Mouse (Mus musculus): ENCODE results near the gene Tcn2.
"Not testable (repeated sequence)": the region's sequence is repeated elsewhere in the genome, so short reads cannot be mapped to it uniquely, and the experiment has no call there.

Gene Tcn2

DNA sequence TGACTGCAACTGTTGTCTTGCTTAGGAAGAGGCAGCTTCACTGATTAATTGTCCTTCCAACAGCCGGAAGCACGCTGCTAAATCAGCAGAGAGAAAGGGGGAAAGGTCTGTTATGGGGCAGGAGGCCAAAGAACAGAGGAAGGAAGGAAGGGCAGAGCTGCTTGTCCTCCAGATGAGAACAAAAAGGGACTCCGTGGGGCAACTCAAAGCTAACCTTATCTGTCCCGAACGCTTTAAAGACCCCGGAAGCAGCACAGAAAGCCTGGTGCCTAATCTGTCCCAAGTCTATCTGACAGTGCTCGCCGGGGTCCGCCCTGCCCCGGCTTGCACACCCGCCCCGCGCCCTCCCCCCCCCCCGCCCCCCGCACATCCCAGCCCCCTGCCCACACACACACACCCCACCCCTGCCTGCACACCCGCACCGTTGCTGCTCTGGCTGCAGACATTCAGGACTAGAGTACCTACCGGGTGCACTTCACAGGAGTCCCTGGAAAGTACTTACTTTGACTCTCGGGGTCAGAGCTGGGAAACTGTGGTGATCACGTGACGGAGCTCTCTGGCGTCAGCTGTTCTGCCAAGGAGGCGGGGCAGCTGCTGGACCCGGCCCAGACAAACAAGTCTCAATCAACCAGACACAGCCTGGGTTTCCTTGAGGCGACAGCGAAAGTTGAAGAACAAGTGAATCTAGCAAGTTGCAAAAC lies at the start of gene Tcn2:
Tcn2 (minus strand) TSS at position 649 of the 701 bp plus-strand sequence.
- in situ Hi-C loops (cut with MboI, MseI), result no loop called here

DNA sequence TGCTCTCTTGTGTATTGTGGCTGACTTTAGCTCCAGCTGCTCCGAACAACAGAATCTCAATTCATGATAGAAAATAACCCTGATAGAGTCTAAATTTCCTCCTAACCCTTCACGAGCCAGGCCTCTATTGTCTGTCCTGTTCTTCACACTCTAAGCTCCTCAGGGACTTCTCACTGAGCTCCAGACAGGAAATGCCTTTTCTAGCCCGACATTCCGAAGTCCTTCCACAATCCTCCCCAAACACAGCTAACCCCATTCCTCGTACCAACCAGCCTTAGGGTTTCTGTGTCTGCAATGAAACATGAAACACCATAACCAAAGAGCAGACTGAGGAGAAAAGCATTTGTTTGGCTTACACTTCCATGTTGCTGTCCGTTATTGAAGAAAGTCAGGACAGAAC lies 49.6 kb upstream of the Tcn2 start:
- in situ Hi-C loops (cut with MboI, MseI), result no loop called here

DNA sequence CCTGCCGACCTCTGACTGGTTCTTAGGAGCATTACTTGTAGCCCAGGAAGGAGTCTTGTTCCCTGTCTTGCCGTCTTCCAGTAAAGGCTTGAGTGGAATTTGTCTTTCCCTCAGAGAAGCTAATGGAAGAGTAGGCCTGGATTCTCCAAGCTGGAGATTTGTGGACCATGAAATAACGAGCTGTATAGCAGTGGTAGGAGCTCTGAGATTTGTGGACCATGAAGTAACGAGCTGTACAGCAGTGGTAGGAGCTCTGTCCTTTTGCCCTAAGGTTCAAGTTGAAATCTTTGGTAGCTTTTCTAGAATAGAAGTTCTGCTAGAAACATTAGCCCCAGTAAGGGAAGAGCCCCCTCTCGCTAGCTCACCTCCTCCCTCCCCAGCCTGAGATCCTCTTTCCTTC lies 46.5 kb upstream of the Tcn2 start:
- in situ Hi-C loops (cut with MboI, MseI), result no loop called here

DNA sequence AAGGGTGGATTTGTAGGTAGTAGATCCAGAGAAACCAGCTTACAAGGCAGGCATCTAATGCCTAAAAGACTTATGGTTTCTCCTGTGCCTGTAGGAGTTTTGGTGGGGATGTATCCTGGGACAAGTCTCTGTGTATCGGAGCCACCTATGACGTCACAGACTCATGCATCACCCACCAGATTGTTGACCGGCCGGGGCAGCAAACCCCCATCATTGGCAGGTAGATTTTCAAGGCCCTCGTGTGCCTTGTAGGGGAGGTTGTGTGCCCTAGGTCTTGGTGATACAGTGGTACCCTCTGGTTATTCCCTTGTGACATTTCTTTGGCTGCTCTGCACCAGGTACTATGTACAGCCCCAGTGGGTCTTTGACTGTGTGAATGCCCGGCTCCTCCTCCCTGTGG lies 44.7 kb upstream of the Tcn2 start, which contains the start of gene 4930556J24Rik:
4930556J24Rik (minus strand) TSS at position 101 of the 400 bp plus-strand sequence.
- in situ Hi-C loops (cut with MboI, MseI), result no loop called here

DNA sequence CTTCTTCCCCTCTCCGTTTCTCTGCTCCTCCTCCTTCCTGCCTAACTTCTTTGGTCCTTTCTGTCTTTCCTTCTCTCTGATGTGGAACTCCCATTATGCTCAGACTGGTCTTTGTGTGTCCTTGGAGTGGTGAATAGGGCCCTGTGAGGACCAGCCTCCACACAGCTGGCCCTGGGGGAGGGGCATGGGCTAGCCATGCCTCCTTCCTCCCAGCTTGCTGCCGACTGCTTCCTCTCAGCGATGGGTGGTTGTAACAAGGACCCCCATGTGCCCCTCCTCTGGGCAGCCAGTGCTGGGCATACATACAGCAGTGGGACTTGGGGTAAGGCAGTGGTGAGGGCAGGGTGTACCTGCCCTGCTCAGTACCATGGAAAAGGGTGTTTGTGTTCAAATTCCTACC lies 42.4 kb upstream of the Tcn2 start:
- in situ Hi-C loops (cut with MboI, MseI), result no loop called here

DNA sequence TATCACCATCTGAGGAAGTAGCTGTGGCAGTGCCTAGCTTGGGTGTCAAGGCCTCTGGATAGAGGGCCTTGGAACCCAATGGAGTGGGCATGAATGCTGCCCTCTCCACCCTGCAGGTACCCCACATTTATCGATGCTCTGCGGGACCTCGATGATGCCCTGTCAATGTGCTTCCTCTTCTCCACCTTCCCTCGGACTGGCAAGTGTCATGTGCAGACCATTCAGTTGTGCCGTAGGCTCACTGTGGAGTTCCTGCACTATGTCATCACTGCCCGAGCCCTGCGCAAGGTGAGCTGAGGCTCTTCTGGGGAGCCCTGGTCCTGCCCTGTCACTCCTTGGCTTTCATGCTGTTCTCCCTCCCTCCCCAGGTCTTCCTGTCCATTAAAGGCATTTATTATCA lies 41.1 kb upstream of the Tcn2 start:
- in situ Hi-C loops (cut with MboI, MseI), result no loop called here

DNA sequence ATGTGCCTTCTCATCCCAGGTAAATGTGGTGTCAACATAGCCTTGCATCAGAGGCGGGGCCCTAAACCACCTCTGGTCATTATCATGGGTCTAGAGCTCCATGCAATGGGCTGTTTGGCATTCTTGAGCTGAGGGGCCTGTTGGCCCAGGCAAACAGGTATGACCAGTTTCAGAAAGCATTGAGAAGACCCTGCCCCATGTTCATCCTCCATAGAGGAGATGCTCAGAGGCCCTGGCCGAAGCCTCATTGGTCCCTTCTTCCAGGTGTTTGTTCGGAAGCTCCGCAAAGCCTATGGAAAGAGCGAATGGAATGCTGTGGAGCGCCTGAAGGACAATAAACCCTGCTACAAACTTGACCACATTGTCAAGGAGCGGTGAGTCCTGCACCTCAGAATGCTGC lies 38.4 kb upstream of the Tcn2 start:
- in situ Hi-C loops (cut with MboI, MseI), result no loop called here

DNA sequence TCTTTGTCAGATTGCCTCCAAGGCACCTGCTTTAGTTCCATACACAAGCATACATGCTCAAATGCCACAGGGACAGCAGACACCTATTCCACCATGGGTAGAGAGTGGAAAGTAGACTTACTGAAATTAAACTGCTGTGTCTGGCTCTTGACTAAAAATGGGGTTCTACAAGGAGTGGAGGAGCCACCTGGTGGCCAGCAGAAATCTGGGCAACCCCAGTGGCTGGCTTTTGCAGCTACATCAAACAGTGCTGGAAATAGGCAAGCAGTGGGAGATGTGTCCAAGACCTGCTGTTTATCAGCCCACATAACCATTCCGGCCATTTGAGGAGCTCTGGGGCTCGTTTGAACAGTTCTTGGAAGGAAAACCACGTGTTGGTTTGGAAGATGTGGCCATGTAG lies 37.9 kb upstream of the Tcn2 start:
- in situ Hi-C loops (cut with MboI, MseI), result no loop called here

DNA sequence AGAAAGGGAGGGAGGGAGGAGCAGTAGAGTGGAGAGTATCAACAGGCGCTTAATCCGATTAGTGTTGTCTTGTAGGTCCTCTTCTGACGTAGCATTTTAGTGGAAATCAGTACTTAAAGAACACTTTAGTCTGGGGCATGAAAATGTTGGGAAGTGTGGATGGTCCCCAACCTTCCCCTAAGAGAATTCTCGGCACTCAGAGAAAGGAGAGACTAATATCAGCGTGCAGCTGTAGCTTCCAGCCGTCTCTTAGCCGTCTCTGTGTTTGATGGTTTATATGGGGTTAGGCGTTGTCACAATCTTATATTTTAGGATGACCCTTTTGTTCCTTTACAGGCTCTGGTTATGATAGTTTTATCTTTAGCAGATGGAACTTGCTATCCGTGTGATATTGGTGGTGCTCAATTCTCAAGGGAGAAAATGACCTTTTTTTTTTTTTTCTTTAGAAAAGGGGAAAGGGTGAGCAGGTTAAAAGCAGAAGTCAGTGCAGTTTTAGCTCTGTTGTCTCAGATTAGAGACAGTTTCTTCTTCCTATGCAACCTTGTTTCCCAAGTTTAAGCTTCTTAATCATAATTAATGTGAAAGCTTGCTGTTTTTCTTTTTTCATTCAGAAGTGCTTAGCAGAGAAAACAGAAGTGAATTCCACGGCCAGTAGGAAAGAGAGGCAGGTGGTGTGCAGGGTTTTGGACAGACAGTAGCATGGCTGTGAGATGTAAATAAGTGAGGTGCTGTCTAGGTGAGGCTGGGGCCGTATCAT lies 32.6 kb upstream of the Tcn2 start:
- in situ Hi-C loops (cut with MboI, MseI), result no loop called here

DNA sequence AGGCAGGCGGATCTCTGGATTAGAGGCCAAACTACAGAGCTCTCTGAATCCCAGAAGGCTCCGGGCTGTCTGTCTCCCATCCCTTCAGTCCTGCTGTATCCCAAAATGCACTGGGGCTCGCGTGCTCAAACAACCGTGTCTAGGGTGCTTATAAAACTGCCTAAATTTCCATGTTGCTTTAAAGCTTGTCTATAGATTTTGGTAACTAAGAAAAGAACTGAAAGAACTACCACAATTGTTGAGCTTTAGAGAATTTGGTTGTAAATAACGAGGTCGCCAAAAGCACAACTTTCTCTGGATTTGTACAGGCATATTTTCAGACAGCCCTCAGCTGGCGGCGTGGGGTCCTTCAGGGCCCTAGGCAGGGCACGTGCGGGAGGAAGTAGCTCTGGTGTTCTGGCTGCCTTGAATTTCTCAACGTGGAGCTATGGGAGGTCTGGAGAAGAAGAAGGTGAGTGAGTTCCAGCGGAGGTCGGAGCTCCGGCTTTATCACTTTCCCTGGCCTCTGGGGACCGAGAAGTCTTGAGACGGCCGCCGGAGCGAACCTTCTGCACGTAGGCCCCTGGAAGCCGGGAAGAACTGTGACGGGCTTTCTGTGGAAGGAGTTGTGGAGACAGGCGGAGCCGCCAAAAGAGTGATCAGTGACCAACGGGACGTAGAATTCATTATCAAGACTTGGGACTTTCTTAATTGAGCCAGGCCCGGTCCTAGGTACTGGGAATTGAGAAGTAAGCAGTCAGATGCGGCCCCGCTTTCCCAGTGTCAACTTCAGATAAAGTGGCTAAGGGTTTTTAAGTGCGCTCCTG lies 31.9 kb upstream of the Tcn2 start, which contains the start of gene Pes1:
Pes1 (plus strand) TSS at position 366 of the 806 bp plus-strand sequence.
- in situ Hi-C loops (cut with MboI, MseI), result no loop called here

DNA sequence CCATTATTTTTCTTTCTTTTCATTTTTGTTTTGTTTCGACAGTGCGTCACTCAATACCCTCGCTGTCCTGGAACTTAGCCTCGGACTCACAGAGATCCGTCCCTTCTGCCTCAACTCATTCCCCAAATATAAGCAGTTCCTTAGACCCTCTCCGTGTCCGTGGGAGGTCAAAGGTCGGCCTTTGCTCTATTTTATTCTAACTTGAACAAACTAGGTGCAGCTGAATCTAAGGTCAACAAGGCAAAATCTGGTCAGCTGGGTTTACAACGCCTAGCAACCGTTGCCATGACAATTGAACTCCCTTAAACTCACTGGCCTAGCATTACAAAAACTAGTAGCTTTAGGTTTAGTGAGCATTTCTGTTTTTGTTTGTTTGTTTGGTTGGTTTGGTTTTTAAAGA lies 31.2 kb upstream of the Tcn2 start:
- in situ Hi-C loops (cut with MboI, MseI), result no loop called here

DNA sequence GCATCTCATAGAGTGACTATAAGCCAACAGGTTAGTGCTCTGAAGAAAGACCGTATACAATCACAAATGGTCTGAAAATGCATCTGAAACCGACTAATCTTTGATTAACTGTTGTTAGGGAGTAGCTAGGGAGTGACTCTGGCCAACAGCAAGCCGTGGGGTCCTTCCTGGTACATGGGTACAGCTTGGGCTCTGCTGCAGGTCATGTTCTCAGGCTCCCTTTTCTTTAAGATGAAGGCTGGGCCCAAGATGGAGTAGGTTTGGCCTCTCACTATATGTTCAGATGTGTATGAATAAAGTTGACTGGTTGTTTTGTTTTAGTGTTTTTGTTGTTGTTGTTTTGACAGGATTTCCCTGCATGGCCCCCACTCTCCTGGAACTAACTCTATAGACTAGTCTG lies 29.8 kb upstream of the Tcn2 start:
- in situ Hi-C loops (cut with MboI, MseI), result no loop called here

DNA sequence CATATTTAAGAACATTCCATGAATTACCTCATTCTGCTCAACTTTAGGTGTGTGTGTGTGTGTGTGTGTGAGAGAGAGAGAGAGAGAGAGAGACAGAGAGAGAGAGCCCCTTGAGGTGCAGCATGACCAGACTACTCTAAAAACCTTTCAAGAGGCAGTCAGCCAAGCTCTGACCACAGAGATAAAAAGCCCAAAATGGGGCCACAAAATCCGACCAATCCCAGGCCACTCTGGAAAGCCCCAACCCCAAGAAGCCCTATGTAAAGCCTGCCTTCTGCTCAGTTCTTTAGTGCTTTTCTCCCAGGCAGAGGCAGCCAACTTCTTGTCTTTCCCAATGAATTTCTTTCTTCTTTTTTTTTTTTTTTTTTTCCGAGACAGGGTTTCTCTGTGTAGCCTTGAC lies 28.9 kb upstream of the Tcn2 start:
- in situ Hi-C loops (cut with MboI, MseI), result no loop called here

DNA sequence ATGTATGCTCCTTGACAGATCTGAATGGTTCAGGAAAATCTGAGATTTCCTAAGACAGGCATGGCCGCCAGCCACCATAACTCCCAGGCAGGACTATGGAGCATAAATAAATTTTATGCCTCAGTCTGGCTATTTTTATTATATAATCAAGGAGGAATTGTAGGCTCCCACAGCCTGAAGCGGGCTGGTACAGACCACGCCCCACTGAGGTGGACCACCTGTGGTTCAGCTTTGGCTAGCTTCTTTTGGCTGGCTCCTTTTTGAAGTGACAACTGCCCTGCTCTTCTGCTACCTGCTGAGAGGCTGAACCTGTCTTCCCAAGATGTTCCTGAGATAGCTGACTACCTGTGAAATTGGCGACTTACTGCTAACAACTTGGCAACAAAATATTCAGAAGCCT lies 23.4 kb upstream of the Tcn2 start:
- in situ Hi-C loops (cut with MboI, MseI), result not testable (repeated sequence)

DNA sequence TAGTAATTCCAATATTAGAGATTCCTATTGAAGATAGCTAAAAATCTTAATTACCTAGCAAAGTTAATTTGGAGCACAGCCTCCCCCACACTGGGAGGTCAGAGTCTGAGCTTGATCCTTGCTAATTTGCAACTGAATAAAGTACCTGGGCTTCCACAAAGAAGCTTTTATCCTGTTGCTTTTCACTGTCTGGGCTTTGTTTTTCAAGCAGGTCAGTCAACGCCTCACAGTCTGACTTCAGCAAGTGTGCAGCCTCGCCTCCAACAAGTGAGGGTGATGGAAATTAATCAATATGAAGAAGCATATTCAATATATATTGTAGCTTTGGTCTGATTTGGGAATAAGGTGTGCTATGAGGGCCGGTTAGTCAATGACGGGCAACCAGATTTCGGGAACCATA lies 22.9 kb upstream of the Tcn2 start:
- in situ Hi-C loops (cut with MboI, MseI), result not testable (repeated sequence)

DNA sequence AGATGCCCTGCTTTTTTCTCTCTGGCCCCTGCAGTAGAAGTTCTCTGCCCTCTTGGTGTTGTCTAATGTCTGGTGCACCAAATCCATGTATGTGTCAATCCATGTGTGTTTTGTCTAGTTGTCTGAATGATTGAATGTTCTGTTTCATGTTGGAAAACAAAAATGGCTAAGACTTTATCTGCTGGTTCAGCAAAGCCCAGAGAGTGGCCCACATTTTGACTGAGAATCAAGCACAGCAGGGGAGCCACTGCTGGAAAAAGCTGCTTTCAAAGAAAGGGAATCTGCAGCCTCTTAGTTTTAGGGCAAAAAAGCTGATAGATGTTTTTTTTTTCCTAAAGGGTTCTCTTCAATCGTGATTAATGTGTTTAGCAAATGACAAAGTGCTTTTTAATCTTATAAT lies 14.4 kb upstream of the Tcn2 start:
- in situ Hi-C loops (cut with MboI, MseI), result no loop called here

DNA sequence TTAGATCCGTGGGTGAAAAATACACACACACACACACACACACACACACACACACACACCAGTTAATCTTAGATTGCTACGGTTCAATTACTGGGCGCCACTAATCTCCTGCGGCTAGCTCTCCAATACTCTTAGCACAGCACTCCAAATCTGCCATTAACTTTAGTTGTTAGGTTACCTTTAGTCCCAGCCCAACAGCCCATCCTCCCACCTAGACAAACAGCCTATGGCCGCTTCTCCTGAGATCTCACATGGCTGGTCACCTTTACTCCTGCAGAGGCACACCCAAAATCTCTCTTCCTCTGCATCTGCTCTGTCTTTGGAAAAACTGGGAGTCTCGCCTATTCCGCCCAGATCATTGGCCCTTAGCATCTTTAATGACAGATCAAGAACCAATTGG lies 9.4 kb upstream of the Tcn2 start:
- in situ Hi-C loops (cut with MboI, MseI), result no loop called here

DNA sequence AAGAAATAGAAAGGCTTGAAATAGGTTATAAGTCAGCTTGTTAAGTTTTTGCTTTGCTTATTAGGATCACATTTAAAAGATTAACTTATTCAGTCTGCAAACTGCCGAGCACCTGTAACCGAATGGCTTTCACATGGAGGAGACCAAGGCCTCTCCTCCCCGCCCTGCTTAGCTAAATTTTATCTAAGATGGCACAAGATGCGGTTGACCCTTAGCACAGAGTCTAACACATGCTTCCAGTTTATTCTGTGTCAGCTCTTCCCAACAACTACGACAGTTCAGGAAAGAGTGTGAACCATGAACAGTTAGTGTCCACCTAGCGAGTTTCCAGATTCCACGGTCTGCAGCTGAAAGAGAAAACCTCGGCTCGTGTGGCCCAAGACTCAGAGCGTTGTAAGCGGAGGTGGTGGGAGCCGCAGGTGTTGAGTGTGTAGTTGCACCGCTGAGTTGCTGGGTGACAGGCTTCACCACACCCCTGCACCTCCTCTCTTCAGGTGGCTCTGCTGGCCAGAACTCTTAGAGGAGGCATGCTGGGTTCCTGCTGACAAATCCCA lies 5.4 kb upstream of the Tcn2 start:
- in situ Hi-C loops (cut with MboI, MseI), result no loop called here

DNA sequence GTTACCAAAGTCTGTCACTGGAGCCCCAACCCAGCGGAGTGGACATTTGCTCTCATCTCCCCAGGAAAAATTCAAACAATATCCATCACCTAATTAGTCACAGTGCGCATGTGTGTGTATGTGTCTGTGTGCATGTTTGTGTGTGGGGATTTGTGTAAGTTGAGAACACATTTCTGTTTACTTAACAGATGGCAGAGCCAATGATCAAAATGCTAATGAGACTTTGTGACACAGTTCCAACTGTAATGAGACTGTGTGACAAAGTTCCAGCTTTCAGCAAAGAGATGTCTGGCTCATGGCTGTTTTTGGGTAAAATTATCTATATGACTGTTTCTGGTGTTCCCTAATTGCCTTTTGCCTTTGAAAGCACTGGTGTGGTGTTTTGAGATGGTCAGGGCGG lies 4.4 kb upstream of the Tcn2 start:
- in situ Hi-C loops (cut with MboI, MseI), result no loop called here

DNA sequence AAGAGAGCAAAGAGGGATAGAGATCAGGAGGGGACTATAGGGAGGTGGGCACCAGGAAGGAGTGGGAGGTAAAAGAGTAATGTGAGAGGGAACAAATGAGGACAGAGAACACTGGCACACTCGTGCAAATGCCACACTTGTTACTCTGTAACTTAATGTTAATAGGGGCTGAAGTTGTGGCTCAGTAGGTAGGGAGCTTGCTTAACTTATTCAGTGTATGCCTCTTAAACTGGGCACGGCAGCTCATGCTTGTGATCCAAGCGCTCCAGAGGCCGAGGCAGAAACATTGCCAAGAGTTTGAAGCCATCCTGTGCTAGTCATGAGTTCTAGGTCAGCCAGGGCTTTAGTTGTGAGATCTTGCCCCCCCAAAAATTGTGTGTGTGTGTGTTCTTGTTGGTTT lies 3.2 kb upstream of the Tcn2 start:
- in situ Hi-C loops (cut with MboI, MseI), result no loop called here

DNA sequence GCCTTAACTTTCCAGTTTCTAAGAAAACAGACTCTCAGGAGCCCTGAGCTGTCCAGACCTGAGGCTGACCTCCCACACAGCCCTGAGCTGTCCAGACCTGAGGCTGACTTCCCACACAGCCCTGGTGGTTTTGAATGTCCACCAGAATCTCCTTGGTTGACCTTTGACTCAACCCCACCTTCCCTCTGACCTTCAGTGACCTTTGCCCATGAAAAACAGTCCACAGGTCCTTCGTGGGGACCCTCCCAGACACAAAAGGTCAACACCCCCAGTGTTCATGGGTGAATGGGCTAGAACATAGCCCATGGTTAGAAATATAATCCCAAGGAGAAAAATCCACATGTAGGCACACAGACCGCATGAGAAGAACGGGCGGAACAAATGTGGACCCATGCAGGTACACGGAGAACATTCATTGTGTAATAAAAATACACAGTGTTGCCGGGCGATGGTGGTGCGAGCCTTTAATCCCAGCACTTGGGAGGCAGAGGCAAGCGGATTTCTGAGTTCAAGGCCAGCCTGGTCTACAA lies 1.9 kb upstream of the Tcn2 start:
- in situ Hi-C loops (cut with MboI, MseI), result no loop called here

DNA sequence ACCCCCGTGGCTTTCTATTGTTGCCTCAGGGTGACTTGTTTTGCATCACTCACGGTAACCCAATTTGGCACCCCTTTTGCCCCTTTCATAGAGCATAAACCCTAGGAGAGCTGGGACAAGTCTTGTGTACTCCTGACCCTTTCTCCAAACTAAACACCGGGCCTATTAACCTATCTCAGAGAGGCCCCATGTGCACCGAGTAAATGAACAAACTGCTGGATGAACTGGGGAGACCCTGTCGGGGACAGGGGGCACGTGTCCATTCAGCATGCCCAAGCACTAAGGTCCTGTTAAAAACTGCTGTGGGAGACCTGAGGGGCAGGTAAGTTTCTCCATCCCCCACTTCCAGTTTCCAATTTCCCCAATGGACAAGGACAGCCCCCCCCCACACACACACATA lies 1.0 kb downstream of the Tcn2 start:
- in situ Hi-C loops (cut with MboI, MseI), result no loop called here
